Mouse (Mus musculus): ENCODE data around the gene Gm7978. TPM values are rescaled to one million over a fixed set of nuclear protein-coding genes. Genes with fewer than 3 reads are reported as not detected.
"Not testable (repeated sequence)": the region's sequence is repeated elsewhere in the genome, so short reads cannot be mapped to it uniquely, and the experiment has no call there.

The Gm7978 gene
- not detected in 2 replicates for polyA plus RNA-seq (2015; fragmentation: Nextera tagmentation; extraction: Ambion mirVana)

DNA sequence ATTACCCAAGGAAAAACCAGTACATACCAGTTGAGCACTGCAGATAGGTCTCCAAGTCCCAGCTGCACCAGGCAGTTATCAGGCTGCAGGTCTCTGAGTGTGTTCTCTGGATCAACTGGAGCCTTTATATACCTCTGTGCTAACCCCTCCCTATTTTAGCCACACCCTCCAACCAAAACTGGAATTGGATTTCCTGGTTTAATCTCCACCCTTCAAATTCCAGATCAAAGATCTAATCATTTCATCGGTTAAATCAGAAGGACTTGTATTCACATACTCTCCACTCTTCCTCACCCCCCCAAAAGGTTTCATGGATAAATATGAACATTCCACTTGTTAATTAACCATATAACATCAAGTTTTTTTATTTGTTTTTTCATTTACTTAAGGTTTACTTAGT is at the start of gene Gm7978:
Gene Gm7978 (minus strand): TSS at position 101 of the 400 bp plus-strand sequence.
- not testable (repeated sequence) for ATAC-seq (replicated peaks)

GRCm38 (mm10) chr5:95775690-95776089 is 39.7 kb upstream of the Gm7978 start, which contains the start of gene E330014E10Rik:
Gene E330014E10Rik, plus strand, starts transcription at chr5:95775990.
- not testable (repeated sequence) for H3K36me3 ChIP-seq; H3K27ac ChIP-seq (replicated peaks); H3K4me3 ChIP-seq; H3K4me1 ChIP-seq; H3K27me3 ChIP-seq; H3K4me2 ChIP-seq (replicated peaks); H3K9me3 ChIP-seq; H3K9ac ChIP-seq (replicated peaks); ATAC-seq (replicated peaks)
- no CpG with 5 or more reads among the region's 2 CpGs for WGBS

More for the DNA sequence above, at the start of gene Gm7978:
- H3K36me3 ChIP-seq; H3K4me2 ChIP-seq (replicated peaks); H3K9me3 ChIP-seq; H3K4me3 ChIP-seq; H3K27me3 ChIP-seq; H3K27ac ChIP-seq (replicated peaks); H3K4me1 ChIP-seq; H3K9ac ChIP-seq (replicated peaks): not testable (repeated sequence)
- WGBS = no CpG with 5 or more reads among the region's 1 CpGs

GRCm38 (mm10) chr5:95741714-95742113 is 5.7 kb upstream of the Gm7978 start, which contains the start of gene Gm7982:
Gene Gm7982, plus strand, starts transcription at chr5:95742014.
- not testable (repeated sequence) for H3K9me3 ChIP-seq; H3K36me3 ChIP-seq; H3K9ac ChIP-seq (replicated peaks); H3K4me3 ChIP-seq; ATAC-seq (replicated peaks); H3K4me1 ChIP-seq; H3K27me3 ChIP-seq; H3K4me2 ChIP-seq (replicated peaks); H3K27ac ChIP-seq (replicated peaks)
- WGBS = no CpG with 5 or more reads among the region's 3 CpGs

Other genes starting within 250 kb of the Gm7978 start
- gene Gm3286, start 225.4 kb downstream of the Gm7978 start, polyA plus RNA-seq (2015; fragmentation: Nextera tagmentation; extraction: Ambion mirVana) = not detected in 2 replicates
- not detected in 2 replicates for gene Gm7971, start 141.3 kb downstream of the Gm7978 start, polyA plus RNA-seq (2015; fragmentation: Nextera tagmentation; extraction: Ambion mirVana)
- not detected in 2 replicates for gene Gm7982, start 5.8 kb upstream of the Gm7978 start, polyA plus RNA-seq (2015; fragmentation: Nextera tagmentation; extraction: Ambion mirVana)
- not detected in 2 replicates for gene E330014E10Rik, start 39.8 kb upstream of the Gm7978 start, polyA plus RNA-seq (2015; fragmentation: Nextera tagmentation; extraction: Ambion mirVana)
- 0.15 TPM in 1 of 2 replicates, not detected in the other for gene Cxcl13, start 220.8 kb upstream of the Gm7978 start, polyA plus RNA-seq (2015; fragmentation: Nextera tagmentation; extraction: Ambion mirVana)